Mouse (Mus musculus): ENCODE results near the gene Ndufaf8.
A peak's percentile ranks its signal among the peaks of the same experiment; 100 is the strongest.

The Ndufaf8 gene

GRCm38 (mm10) chr11:120134847-120135530 is 36.3 kb downstream of the Ndufaf8 start:
- no peak for DNase-seq (ENCODE audit: low read depth)

GRCm38 (mm10) chr11:120136195-120136594 is 37.5 kb downstream of the Ndufaf8 start:
- DNase-seq (ENCODE audit: low read depth): no peak

- no peak for DNase-seq (ENCODE audit: low read depth)
Observed at GRCm38 (mm10) chr11:120136796-120137624, 38.3 kb downstream of the Ndufaf8 start.

GRCm38 (mm10) chr11:120137625-120138004 is 38.9 kb downstream of the Ndufaf8 start:
- no peak for DNase-seq (ENCODE audit: low read depth)

- no peak for DNase-seq (ENCODE audit: low read depth)
Observed at GRCm38 (mm10) chr11:120139309-120139731, 40.6 kb downstream of the Ndufaf8 start.

GRCm38 (mm10) chr11:120140255-120140654 is 41.5 kb downstream of the Ndufaf8 start:
- DNase-seq (ENCODE audit: low read depth): no peak

- DNase-seq (ENCODE audit: low read depth): peak; percentile 42
Observed at GRCm38 (mm10) chr11:120142601-120143051, 43.9 kb downstream of the Ndufaf8 start.

- DNase-seq (ENCODE audit: low read depth): no peak
Observed at GRCm38 (mm10) chr11:120143708-120144497, 45.2 kb downstream of the Ndufaf8 start.

GRCm38 (mm10) chr11:120148201-120148855 is 49.6 kb downstream of the Ndufaf8 start:
- DNase-seq (ENCODE audit: low read depth): no peak

GRCm38 (mm10) chr11:120149510-120150200 is 50.9 kb downstream of the Ndufaf8 start:
- no peak for DNase-seq (ENCODE audit: low read depth)
